Mouse (Mus musculus) intestine, postnatal 0 days (tissue): ENCODE data around the gene Dusp27. TPM values are rescaled to one million over a fixed set of nuclear protein-coding genes. Genes with fewer than 3 reads are reported as not detected.

ENCODE experiments used
- ATAC-seq: fragments of 200-750 bp; cut with Nextera tagmentation; 2 replicates; pipeline ENCODE4 v1.8.0; 2017; ENCODE audit warnings: mild to moderate bottlenecking, moderate TSS enrichment, moderate library complexity
- H3K27ac ChIP-seq: fragments of 300-500 bp; sonication (generic); 2 replicates; pipeline ENCODE4 v1.5.1; 2014; ENCODE audit warnings: mild to moderate bottlenecking, low read depth, low read length, moderate library complexity
- H3K27me3 ChIP-seq: fragments of 300-500 bp; sonication (generic); replicated peaks from 2 replicates; pipeline ENCODE4 v1.6.1; 2014; ENCODE audit warnings: low read length, mixed read lengths; ENCODE audit not compliant: control insufficient read depth, insufficient read depth
- H3K36me3 ChIP-seq: fragments of 300-500 bp; sonication (generic); 2 replicates; pipeline ENCODE4 v1.6.1; 2014; ENCODE audit warnings: mild to moderate bottlenecking, moderate library complexity; ENCODE audit not compliant: control insufficient read depth, insufficient read depth
- H3K4me1 ChIP-seq: fragments of 300-500 bp; sonication (generic); replicated peaks from 2 replicates; pipeline ENCODE4 v1.6.1; 2014; ENCODE audit warnings: antibody characterized with exemption, low read length, mixed read lengths; ENCODE audit not compliant: control insufficient read depth, insufficient read depth
- H3K4me2 ChIP-seq: fragments of 300-500 bp; sonication (generic); replicated peaks from 2 replicates; pipeline ENCODE4 v1.6.1; 2014; ENCODE audit warnings: low read depth, mild to moderate bottlenecking, moderate library complexity
- H3K4me3 ChIP-seq: fragments of 300-500 bp; sonication (generic); 2 replicates; pipeline ENCODE4 v1.5.1; 2014; ENCODE audit warnings: low read depth, low read length
- H3K9ac ChIP-seq: fragments of 300-500 bp; sonication (generic); 2 replicates; pipeline ENCODE4 v1.6.1; 2014; ENCODE audit warnings: mild to moderate bottlenecking, low read depth, low read length
- H3K9me3 ChIP-seq: fragments of 300-500 bp; sonication (generic); 2 replicates; pipeline ENCODE4 v1.6.1; 2016; ENCODE audit warnings: mixed run types; ENCODE audit not compliant: control insufficient read depth
- CTCF ChIP-seq: sonication (generic); IDR thresholded peaks from 2 replicates; pipeline ENCODE4 v1.5.1; 2016; ENCODE audit warnings: low read depth, mild to moderate bottlenecking, control low read depth, antibody characterized with exemption, moderate library complexity
- WGBS: fragments of 180-500 bp; shearing (Covaris S2); extraction: QIAGEN DNeasy Blood & Tissue Kit; methylation state at CpG from one replicate; pipeline ENCODE4 v1.1.7; 2014; 5-methylcytosine and 5-hydroxymethylcytosine counted together
- polyA plus RNA-seq: library from polyadenylated mRNA; unstranded; fragments of >200 nt; fragmentation: Nextera tagmentation; extraction: Ambion mirVana; gene quantifications from 2 replicates; pipeline ENCODE4 v1.2.1, GENCODE M21; 2015

The Dusp27 gene
- polyA plus RNA-seq, 1 experiment from 2014 or later = 0.99 TPM

DNA sequence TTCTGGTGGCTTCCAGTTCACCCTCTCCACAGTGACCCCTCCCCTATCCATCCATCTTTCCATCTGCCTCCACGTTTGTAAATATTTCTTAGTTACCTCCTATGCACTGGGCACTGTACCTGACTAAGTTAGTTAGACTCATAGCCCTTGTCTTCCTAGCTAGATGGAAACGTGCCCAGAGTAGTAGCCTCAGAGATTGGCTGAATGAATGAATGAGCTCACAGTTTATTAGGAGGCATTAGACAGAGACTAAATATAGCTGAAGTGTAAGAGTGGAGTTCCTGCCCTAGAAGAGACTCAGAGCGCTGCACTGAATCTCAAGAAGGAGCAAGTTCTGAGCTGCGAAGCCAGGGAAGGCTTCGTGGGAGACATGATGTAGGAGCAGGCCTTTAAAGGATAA lies 829 bp upstream of the Dusp27 start:
- no peak overlapping the region for H3K9ac ChIP-seq
- no peaks in the 10 kb centered on the region for H3K27me3 ChIP-seq
- no peak for ATAC-seq
- WGBS = 86% methylated on average over 5 of the region's 5 CpGs
- peaks cover 7% of the 10 kb centered on the region for H3K4me1 ChIP-seq
- H3K4me3 ChIP-seq = no peak overlapping the region
- H3K27ac ChIP-seq = no peak overlapping the region
- H3K4me2 ChIP-seq = no peak overlapping the region
- TF ChIP-seq CTCF = no peak
- H3K36me3 ChIP-seq = no peaks in the 10 kb centered on the region
- H3K9me3 ChIP-seq = no peaks in the 10 kb centered on the region

DNA sequence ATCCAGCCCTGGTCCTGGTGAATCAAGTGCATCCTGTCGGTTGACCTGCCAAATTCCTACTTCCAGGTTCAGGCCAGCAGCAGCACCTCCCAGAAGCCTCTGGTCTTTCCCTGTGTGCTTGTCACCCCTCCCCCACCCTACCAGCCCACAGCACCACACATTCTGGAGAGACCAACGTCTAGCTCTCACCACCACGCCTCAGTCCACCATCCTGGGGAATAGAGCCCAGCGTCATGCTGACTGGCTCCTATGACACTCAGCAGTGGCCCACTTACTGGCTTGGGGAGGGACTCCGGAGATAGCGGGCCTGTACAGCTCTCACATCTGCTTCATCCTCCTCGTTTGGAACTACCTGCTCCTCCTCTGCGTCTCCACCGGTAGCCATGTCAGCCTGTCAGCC lies 927 bp downstream of the Dusp27 start:
- H3K9me3 ChIP-seq = no peaks in the 10 kb centered on the region
- H3K4me3 ChIP-seq = no peak overlapping the region
- no peak for ATAC-seq
- H3K36me3 ChIP-seq = no peaks in the 10 kb centered on the region
- H3K27ac ChIP-seq = no peak overlapping the region
- peaks cover 3% of the 10 kb centered on the region; the same call in 1 of the 2 replicates for H3K4me1 ChIP-seq
- 0 out of 2 replicates have a peak overlapping the region, but pooled peaks have one; percentile 37 for H3K4me2 ChIP-seq
- no peak for TF ChIP-seq CTCF
- 74% methylated on average over 9 of the region's 9 CpGs for WGBS
- H3K9ac ChIP-seq = no peak overlapping the region
- no peaks in the 10 kb centered on the region for H3K27me3 ChIP-seq

DNA sequence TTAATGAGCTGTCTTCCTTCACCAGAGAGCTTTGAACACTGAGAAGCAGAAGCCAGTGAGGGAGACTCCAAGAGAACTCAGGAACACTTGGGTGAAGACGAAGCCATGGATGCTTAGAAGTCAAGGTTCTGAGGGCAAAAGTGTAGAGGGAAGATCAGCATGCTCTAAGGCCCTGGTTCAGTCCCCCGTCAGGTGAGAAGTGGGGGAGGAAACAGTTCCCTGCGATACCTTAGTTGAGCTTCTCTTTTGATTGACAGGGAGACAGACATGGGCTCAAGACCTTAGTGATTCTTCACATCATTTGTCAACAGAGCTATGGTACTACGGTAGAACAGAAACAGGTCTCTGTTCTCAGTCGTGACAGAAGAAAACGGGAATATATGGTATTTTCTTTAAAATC lies 1.4 kb downstream of the Dusp27 start:
- no peak overlapping the region for H3K27ac ChIP-seq
- no peaks in the 10 kb centered on the region for H3K36me3 ChIP-seq
- no peak overlapping the region for H3K4me3 ChIP-seq
- H3K9me3 ChIP-seq = no peaks in the 10 kb centered on the region
- no peaks in the 10 kb centered on the region for H3K27me3 ChIP-seq
- H3K4me1 ChIP-seq = peaks cover 3% of the 10 kb centered on the region; the same call in 1 of the 2 replicates
- H3K4me2 ChIP-seq = no peak overlapping the region
- H3K9ac ChIP-seq = no peak overlapping the region
- no peak for TF ChIP-seq CTCF
- WGBS = 93% methylated on average over 6 of the region's 6 CpGs
- no peak for ATAC-seq

DNA sequence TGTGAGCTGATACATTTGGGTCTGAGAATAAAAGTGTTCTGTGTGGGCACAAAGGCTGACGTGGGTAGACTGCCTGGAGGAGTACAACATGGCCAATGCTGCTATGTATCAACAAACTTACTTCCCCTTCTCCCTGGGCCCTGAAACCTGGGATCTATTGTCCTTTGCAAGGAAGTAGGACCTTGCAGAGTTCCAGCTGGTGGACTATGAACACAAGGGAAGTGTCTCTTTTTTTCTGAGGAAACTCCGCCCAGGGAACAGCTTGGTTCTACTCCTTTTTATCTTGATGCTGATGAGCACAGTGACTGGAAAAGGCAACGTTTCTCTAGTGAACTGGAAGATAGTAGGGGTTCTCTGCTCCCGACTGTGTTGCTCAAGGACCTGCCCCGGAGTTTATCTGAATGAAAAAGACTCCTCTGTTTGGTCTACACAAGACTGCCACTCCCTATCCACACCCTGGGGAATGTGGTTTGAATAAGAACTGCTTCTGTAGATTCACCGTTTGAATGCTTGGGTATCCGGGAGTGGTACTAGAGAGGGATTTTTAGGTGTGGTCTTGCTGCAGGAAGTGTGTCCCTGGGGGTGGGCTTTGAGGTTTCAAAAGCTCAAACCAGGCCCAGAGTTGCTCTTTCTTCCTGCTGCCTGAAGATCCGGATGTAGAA lies 2.7 kb downstream of the Dusp27 start:
- TF ChIP-seq CTCF = no peak
- WGBS = 43% methylated on average over 8 of the region's 8 CpGs
- ATAC-seq = peak; percentile 57

DNA sequence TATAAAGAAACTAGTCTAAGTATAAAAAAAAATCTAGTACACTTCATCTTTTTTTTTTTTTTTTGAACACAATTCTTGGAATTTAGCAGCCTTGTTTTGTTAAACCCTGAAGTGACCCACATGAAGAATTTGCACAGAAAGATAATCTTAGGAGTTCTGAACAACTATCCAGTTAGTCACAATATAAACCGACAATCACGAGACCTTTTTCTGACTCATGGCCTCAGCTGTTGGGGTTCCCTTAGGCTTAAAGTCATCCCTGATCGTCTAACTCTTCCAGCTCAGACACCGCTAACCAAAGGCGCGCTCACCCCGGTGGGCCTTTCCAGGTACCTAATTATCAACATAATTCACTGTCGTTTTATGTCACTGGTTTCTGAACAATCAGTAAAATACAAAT lies 4.0 kb downstream of the Dusp27 start:
- H3K9me3 ChIP-seq = no peaks in the 10 kb centered on the region
- H3K4me3 ChIP-seq = no peak overlapping the region
- no peak overlapping the region for H3K4me2 ChIP-seq
- H3K36me3 ChIP-seq = no peaks in the 10 kb centered on the region
- no peak overlapping the region for H3K9ac ChIP-seq
- peaks cover 3% of the 10 kb centered on the region; the same call in 1 of the 2 replicates for H3K4me1 ChIP-seq
- WGBS = 95% methylated on average over 8 of the region's 8 CpGs
- no peak for ATAC-seq
- H3K27ac ChIP-seq = no peak overlapping the region
- no peak for TF ChIP-seq CTCF
- no peaks in the 10 kb centered on the region for H3K27me3 ChIP-seq

More for the DNA sequence above, 2.7 kb downstream of the Dusp27 start:
- Histone ChIP-seq H3K4me1 (peaks cover 3% of the 10 kb centered on the region; the same call in 1 of the 2 replicates), H3K9ac (no peak overlapping the region), H3K27me3 (no peaks in the 10 kb centered on the region), H3K4me3 (no peak overlapping the region), H3K36me3 (no peaks in the 10 kb centered on the region), H3K27ac (no peak overlapping the region), H3K9me3 (no peaks in the 10 kb centered on the region), H3K4me2 (no peak overlapping the region)

DNA sequence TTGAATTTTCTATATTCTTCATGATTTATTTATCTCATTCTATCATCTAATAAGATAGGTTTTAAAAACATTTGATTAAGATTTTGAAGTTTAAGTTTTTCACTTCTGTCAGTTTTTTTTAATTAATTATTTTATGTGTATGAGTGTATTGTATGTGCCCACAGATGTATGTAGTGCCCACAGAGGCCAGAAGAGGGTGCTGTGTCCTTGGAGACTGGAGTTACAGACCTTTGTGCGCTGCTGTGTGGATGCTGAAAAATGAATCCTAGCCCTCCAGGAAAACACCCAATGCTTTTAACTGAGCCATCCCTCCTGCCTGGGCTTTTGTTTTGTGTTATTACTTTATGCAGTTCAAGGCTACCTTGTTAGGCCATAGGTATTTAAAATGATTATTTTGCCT lies 4.7 kb downstream of the Dusp27 start:
- Histone ChIP-seq H3K27me3 (no peaks in the 10 kb centered on the region), H3K9ac (no peak overlapping the region), H3K4me1 (peaks cover 3% of the 10 kb centered on the region; the same call in 1 of the 2 replicates), H3K27ac (no peak overlapping the region), H3K9me3 (no peaks in the 10 kb centered on the region), H3K36me3 (no peaks in the 10 kb centered on the region), H3K4me2 (no peak overlapping the region), H3K4me3 (no peak overlapping the region)
- peak; percentile 34 for TF ChIP-seq CTCF
- 97% methylated on average over 1 of the region's 1 CpGs for WGBS
- no peak for ATAC-seq
